Mouse (Mus musculus) lung, adult 2 months (tissue): Measurements from ENCODE around the gene Zfp366.

Experiments
- CTCF ChIP-seq: fragments of 200-500 bp; IDR thresholded peaks from 2 replicates; pipeline ENCODE4 v1.5.1; 2011; ENCODE audit warnings: mild to moderate bottlenecking, low read length, control low read depth; ENCODE audit not compliant: insufficient read depth
- POLR2A ChIP-seq: fragments of 200-500 bp; IDR thresholded peaks from 2 replicates; pipeline ENCODE4 v1.6.1; 2011; ENCODE audit warnings: low read depth, mild to moderate bottlenecking, control low read depth, low read length, borderline replicate concordance; ENCODE audit errors: extremely low read depth

- no peak for TF ChIP-seq CTCF
- TF ChIP-seq POLR2A, result no peak
Measured at GRCm38 (mm10) chr13:99164360-99164759, 20.3 kb upstream of the Zfp366 start.
